Comparison of ENCODE assay signal across 8 mouse cellular contexts in the genomic region with DNA sequence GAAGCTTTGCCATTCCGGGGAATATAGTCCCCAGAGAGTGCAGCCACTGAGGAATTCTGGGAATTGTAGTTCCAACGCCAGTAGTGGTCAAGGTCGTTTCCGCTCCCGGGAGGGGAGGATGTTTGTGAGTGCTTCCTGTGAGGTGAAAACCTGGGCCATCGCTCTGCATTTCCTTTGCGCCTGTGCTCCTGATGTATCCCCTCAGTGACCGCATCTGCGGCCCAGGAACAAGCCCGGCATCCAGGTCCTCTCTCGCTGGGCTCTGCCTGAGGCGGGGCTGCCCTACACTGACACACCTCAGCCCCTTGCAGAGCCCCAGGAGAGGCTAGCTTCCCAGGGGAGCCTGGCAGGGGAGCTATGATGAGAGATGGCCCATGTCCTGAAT. TPM values are rescaled to one million over a fixed set of nuclear protein-coding genes. Genes with fewer than 3 reads are reported as not detected.
DNase-seq lines count a peak whose midpoint lies in the region; ATAC-seq and TF ChIP-seq lines count a peak whose summit lies in the region.

TSS of gene Zfp93 (plus strand) at position 133 of the 385 bp plus-strand sequence.

- H3K9ac ChIP-seq in heart, embryonic 13.5 days: peak within 1 kb of the TSS; percentile 93
- peak within 1 kb of the TSS; percentile 65 for H3K9ac ChIP-seq in kidney, postnatal 0 days (ENCODE audit: low read depth, low read length)
- peak within 1 kb of the TSS; percentile 62 for H3K9ac ChIP-seq in liver, adult 2 months (ENCODE audit: low read depth, low read length)
- H3K9ac ChIP-seq in stomach, embryonic 16.5 days (ENCODE audit: low read length): peak within 1 kb of the TSS; percentile 76

- no peak for TF ChIP-seq CTCF in brain, embryonic 14.5 days (IDR thresholded peaks at IDR 0.05; ENCODE audit: borderline replicate concordance, extremely low read depth, insufficient read depth, insufficient read length)
- TF ChIP-seq CTCF in kidney, postnatal 0 days (IDR thresholded peaks at IDR 0.05; ENCODE audit: low read depth): no peak
- TF ChIP-seq CTCF in liver, adult 2 months (IDR thresholded peaks at IDR 0.05; ENCODE audit: low read depth, low read length): no peak

- H3K4me2 ChIP-seq in heart, embryonic 13.5 days: peak within 1 kb of the TSS; percentile 84
- peak within 1 kb of the TSS; percentile 91 for H3K4me2 ChIP-seq in kidney, postnatal 0 days (ENCODE audit: low read length)
- H3K4me2 ChIP-seq in myocyte (ENCODE audit: low read depth): peak within 1 kb of the TSS; percentile 71
- H3K4me2 ChIP-seq in stomach, embryonic 16.5 days (ENCODE audit: low read depth, low read length): peak within 1 kb of the TSS; percentile 60

- peaks cover 26% of the 10 kb centered on the region for H3K36me3 ChIP-seq in heart, embryonic 13.5 days
- H3K36me3 ChIP-seq in kidney, postnatal 0 days (ENCODE audit: insufficient read depth, low read length): peaks cover 18% of the 10 kb centered on the region
- peaks cover 15% of the 10 kb centered on the region for H3K36me3 ChIP-seq in liver, adult 2 months (ENCODE audit: control insufficient read depth, insufficient read depth, low read length)
- H3K36me3 ChIP-seq in myocyte (ENCODE audit: control insufficient read depth, insufficient read depth): no peaks in the 10 kb centered on the region
- H3K36me3 ChIP-seq in stomach, embryonic 16.5 days (ENCODE audit: control insufficient read depth, insufficient read depth, low read length): peaks cover 7% of the 10 kb centered on the region

- H3K27me3 ChIP-seq in heart, embryonic 13.5 days (replicated peaks): no peaks in the 10 kb centered on the region
- H3K27me3 ChIP-seq in kidney, postnatal 0 days (ENCODE audit: insufficient read depth, low read length): no peaks in the 10 kb centered on the region
- no peaks in the 10 kb centered on the region for H3K27me3 ChIP-seq in liver, adult 2 months (ENCODE audit: control insufficient read depth, insufficient read depth, low read length)
- no peaks in the 10 kb centered on the region for H3K27me3 ChIP-seq in myocyte (ENCODE audit: control insufficient read depth, insufficient read depth, insufficient read length)
- H3K27me3 ChIP-seq in stomach, embryonic 16.5 days (ENCODE audit: control insufficient read depth, insufficient read depth, low read length): no peaks in the 10 kb centered on the region

- H3K4me1 ChIP-seq in heart, embryonic 13.5 days: peaks cover 8% of the 10 kb centered on the region
- peaks cover 4% of the 10 kb centered on the region; the same call in 1 of the 2 replicates for H3K4me1 ChIP-seq in kidney, postnatal 0 days (replicated peaks; ENCODE audit: insufficient read depth, low read length)
- no peaks in the 10 kb centered on the region for H3K4me1 ChIP-seq in liver, adult 2 months (ENCODE audit: control insufficient read depth, insufficient read depth, low read length)
- peaks cover 4% of the 10 kb centered on the region for H3K4me1 ChIP-seq in stomach, embryonic 16.5 days (ENCODE audit: control insufficient read depth, insufficient read depth, low read length)

- peak within 1 kb of the TSS; percentile 81 for H3K4me3 ChIP-seq in heart, embryonic 13.5 days
- peak within 1 kb of the TSS; percentile 63 for H3K4me3 ChIP-seq in kidney, postnatal 0 days (replicated peaks; ENCODE audit: low read depth, low read length)
- peak within 1 kb of the TSS; percentile 69 for H3K4me3 ChIP-seq in liver, adult 2 months (ENCODE audit: insufficient read depth, low read depth, low read length)
- peak within 1 kb of the TSS; percentile 37 for H3K4me3 ChIP-seq in myocyte
- peak within 1 kb of the TSS; percentile 59 for H3K4me3 ChIP-seq in stomach, embryonic 16.5 days (replicated peaks; ENCODE audit: low read length)

- no peaks in the 10 kb centered on the region for H3K9me3 ChIP-seq in heart, embryonic 13.5 days
- H3K9me3 ChIP-seq in kidney, postnatal 0 days (replicated peaks; ENCODE audit: low read length): no peaks in the 10 kb centered on the region
- no peaks in the 10 kb centered on the region for H3K9me3 ChIP-seq in stomach, embryonic 16.5 days (replicated peaks; ENCODE audit: control insufficient read depth, low read length)

- H3ac ChIP-seq in myocyte (ENCODE audit: control insufficient read depth, insufficient read length): no peak within 1 kb of the TSS

- peak within 1 kb of the TSS; percentile 79 for H3K27ac ChIP-seq in heart, embryonic 13.5 days (replicated peaks)
- H3K27ac ChIP-seq in kidney, postnatal 0 days: peak within 1 kb of the TSS; percentile 68; the same call in 1 of the 2 replicates
- no peak within 1 kb of the TSS for H3K27ac ChIP-seq in liver, adult 2 months (replicated peaks; ENCODE audit: insufficient read depth, low read depth, low read length)
- peak within 1 kb of the TSS; percentile 61; the same call in 1 of the 2 replicates for H3K27ac ChIP-seq in stomach, embryonic 16.5 days (ENCODE audit: low read length)

- ATAC-seq in heart, embryonic 13.5 days (ENCODE audit: extremely low read depth, insufficient number of reproducible peaks, low FRiP score, low TSS enrichment): peak; percentile 72; the same call in 1 of the 2 replicates
- peak; percentile 95 for ATAC-seq in kidney, postnatal 0 days (replicated peaks; ENCODE audit: low FRiP score, low read depth)
- peak; percentile 95 for ATAC-seq in stomach, embryonic 16.5 days (ENCODE audit: insufficient read depth, low FRiP score)

- WGBS in heart, embryonic 13.5 days: 1% methylated on average over 12 of the region's 12 CpGs
- 0% methylated on average over 12 of the region's 12 CpGs for WGBS in kidney, postnatal 0 days
- WGBS in liver, adult 2 months: 2% methylated on average over 12 of the region's 12 CpGs
- WGBS in stomach, embryonic 16.5 days: under 1% methylated on average over 12 of the region's 12 CpGs

- DNase-seq in CD4-positive helper T cell, adult 2 months (ENCODE audit: low read depth, low spot score): peak; percentile 64
- peak; percentile 96 for DNase-seq in brain, embryonic 14.5 days (ENCODE audit: low read depth)
- DNase-seq in fibroblast of lung, adult 2 months (ENCODE audit: low read depth): peak; percentile 55
- DNase-seq in kidney, postnatal 0 days (ENCODE audit: low spot score): peak; percentile 96
- DNase-seq in liver, adult 2 months (ENCODE audit: extremely low read depth, low read depth, low spot score): peak; percentile 91

- peak; percentile 54; the same call in 1 of the 2 replicates for TF ChIP-seq POLR2A in brain, embryonic 14.5 days (IDR thresholded peaks at IDR 0.05; ENCODE audit: borderline replicate concordance, extremely low read depth, insufficient read depth, insufficient read length, poor library complexity, severe bottlenecking)
- TF ChIP-seq POLR2A in liver, adult 2 months (IDR thresholded peaks at IDR 0.05; ENCODE audit: extremely low read depth, insufficient read depth, low read length): 0 out of 2 replicates have a peak, but pooled peaks have one; percentile 35
- TF ChIP-seq POLR2A in myocyte (IDR thresholded peaks at IDR 0.05; ENCODE audit: insufficient read length, low read depth): peak; percentile 61

- no peaks in the 10 kb centered on the region for H3K79me2 ChIP-seq in liver, adult 2 months (ENCODE audit: control insufficient read depth, insufficient read depth, low read length)
- no peaks in the 10 kb centered on the region for H3K79me2 ChIP-seq in myocyte (ENCODE audit: control insufficient read depth, insufficient read depth)

TF ChIP-seq in myocyte, 11 proteins besides CTCF, POLR2A, EP300 and RAD21:
- TF ChIP-seq POLR2AphosphoS2 (IDR thresholded peaks at IDR 0.05; ENCODE audit: insufficient read length, low read depth) (peak; percentile 60), TCF3 (IDR thresholded peaks at IDR 0.05; ENCODE audit: insufficient read length, low read depth) (no peak)

RNA-seq across cellular contexts. Expression of gene Zfp93, which starts in this region (rescaled TPM):
- 6.9 and 7.4 TPM in 2 replicates for polyA plus RNA-seq in brain, embryonic 14.5 days (2012; rRNA removed)
- polyA plus RNA-seq in heart, embryonic 13.5 days (2015; fragmentation: Nextera tagmentation; extraction: Ambion mirVana): 4.6 and 4.8 TPM in 2 replicates
- polyA plus RNA-seq in kidney, postnatal 0 days (2015; fragmentation: Nextera tagmentation; extraction: Ambion mirVana): 7.5 and 8.9 TPM in 2 replicates
- 2.9 and 3.6 TPM in 2 replicates for total RNA-seq in liver, adult 2 months (2014; rRNA removed)
- polyA plus RNA-seq in liver, adult 2 months (2012; rRNA removed): 1.3 TPM in 2 replicates
- 1.4 TPM for polyA plus RNA-seq in myocyte (2012; fragmentation: generic; extraction: Trizol)
- polyA plus RNA-seq in stomach, embryonic 16.5 days (2015; fragmentation: Nextera tagmentation; extraction: Ambion mirVana): 7.6 and 8.3 TPM in 2 replicates
